ENCODE assay signal across 7 mouse cellular contexts in the genomic region with DNA sequence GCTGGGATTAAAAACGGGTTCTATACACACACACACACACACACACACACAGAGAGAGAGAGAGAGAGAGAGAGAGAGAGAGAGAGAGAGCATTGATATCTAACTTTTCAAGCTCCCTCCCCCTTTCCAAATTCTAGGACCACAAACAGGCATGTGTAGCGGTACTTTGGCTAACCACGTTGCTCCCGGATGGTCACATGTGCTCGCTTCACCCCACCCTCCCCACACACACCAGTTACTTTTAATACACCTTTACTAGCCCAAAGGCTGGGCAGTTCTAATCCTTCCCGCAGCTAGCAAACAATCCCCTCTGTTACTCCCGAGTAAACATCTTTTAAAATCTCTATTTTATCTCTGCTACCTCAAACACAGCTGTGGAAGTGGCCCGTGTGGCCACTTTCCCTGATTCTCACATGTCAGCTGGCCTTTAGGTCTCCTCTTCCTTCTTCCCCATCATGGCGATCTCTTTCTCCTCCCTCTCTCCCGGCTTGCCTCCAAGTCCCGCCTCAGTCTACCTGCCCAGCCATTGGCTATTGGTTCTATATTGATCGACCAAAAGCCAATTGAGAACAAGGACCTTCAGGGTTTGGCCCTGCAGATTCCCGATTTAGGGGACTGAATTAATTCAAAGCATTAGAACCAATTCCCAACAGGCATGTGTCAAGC.
"Had no signal": no experiment of that assay in that cellular context is flagged by ENCODE, and none has a peak within 500 bp of the region (broad histone marks: within the 10 kb centered on the region; RNA-seq: fewer than 3 reads in every experiment).

No protein-coding gene starts in this region.

- ATAC-seq: midbrain, embryonic 13.5 days had no signal

- H3K36me3 ChIP-seq: kidney, embryonic 15.5 days; limb, embryonic 15.5 days; midbrain, embryonic 13.5 days had no signal

- H3K9me3 ChIP-seq: kidney, embryonic 15.5 days; limb, embryonic 15.5 days; midbrain, embryonic 13.5 days had no signal

- DNase-seq: layer of hippocampus, postnatal 36 days; right cerebral cortex, postnatal 25 days; thymus, postnatal 4 days had no signal

- H3K4me2 ChIP-seq: kidney, embryonic 15.5 days; limb, embryonic 15.5 days; midbrain, embryonic 13.5 days had no signal

- H3K4me1 ChIP-seq: kidney, embryonic 15.5 days; midbrain, embryonic 13.5 days had no signal

- H3K9ac ChIP-seq: kidney, embryonic 15.5 days; limb, embryonic 15.5 days; liver, embryonic 14.5 days; midbrain, embryonic 13.5 days had no signal

- H3K4me3 ChIP-seq: kidney, embryonic 15.5 days; limb, embryonic 15.5 days; midbrain, embryonic 13.5 days had no signal

- H3K27me3 ChIP-seq: kidney, embryonic 15.5 days; limb, embryonic 15.5 days; midbrain, embryonic 13.5 days had no signal

- H3K27ac ChIP-seq: kidney, embryonic 15.5 days; limb, embryonic 15.5 days; liver, embryonic 14.5 days; midbrain, embryonic 13.5 days had no signal
